Mouse (Mus musculus) cerebellum, adult 2 months (tissue): ENCODE results near the gene Smchd1.

Experiments used
- CTCF ChIP-seq: fragments of 200-500 bp; IDR thresholded peaks from 2 replicates; pipeline ENCODE4 v1.5.1; 2011; ENCODE audit warnings: low read depth, mild to moderate bottlenecking, control low read depth, low read length, moderate library complexity, borderline replicate concordance; ENCODE audit not compliant: insufficient read depth
- POLR2A ChIP-seq: fragments of 200-500 bp; IDR thresholded peaks from 2 replicates; pipeline ENCODE4 v1.6.1; 2011; ENCODE audit warnings: low read length, control low read depth, borderline replicate concordance; ENCODE audit not compliant: insufficient read depth

- no peak for TF ChIP-seq POLR2A
- TF ChIP-seq CTCF = no peak
Measured at GRCm38 (mm10) chr17:71484711-71485110, 9.6 kb upstream of the Smchd1 start.
